Mouse (Mus musculus) adrenal gland, postnatal 10 days (tissue): Measurements from ENCODE around the gene Cryba4. TPM values are rescaled to one million over a fixed set of nuclear protein-coding genes. Genes with fewer than 3 reads are reported as not detected.

Source experiments
- DNase-seq: peaks from one replicate; pipeline ENCODE4 v3.0.0; 2021; ENCODE audit warnings: mixed read lengths
- total RNA-seq, 2 experiments: library from RNA; stranded (reverse); gene quantifications; 2 replicates each; pipeline ENCODE4 v1.2.3; 2021

Gene Cryba4
- total RNA-seq, 2 experiments from 2014 or later, result 7.9 to 17.4 TPM

GRCm38 (mm10) chr5:112199656-112200055 lies 52.7 kb downstream of the Cryba4 start:
- DNase-seq, result no peak

Other genes starting within 250 kb of the Cryba4 start
- gene Crybb1, start 3.3 kb upstream of the Cryba4 start, total RNA-seq, result 1 to 10 TPM; 1.4 to 2.2 TPM
- gene Tpst2, start 24.2 kb upstream of the Cryba4 start, total RNA-seq, result 100 to 1,000 TPM; 116 to 169 TPM
- 10 to 100 TPM; 28.4 to 32.3 TPM for gene Tfip11, start 73.8 kb upstream of the Cryba4 start, total RNA-seq
- gene Srrd, start 90.5 kb upstream of the Cryba4 start, total RNA-seq, result 10 to 100 TPM; 15.7 to 25.8 TPM
- gene Hps4, start 90.6 kb upstream of the Cryba4 start, total RNA-seq, result 10 to 100 TPM; 25.7 to 29.6 TPM
- gene Gm6583, start 103.5 kb upstream of the Cryba4 start, total RNA-seq, result under 1 TPM; 0.15 to 0.18 TPM
- gene Asphd2, start 142.3 kb upstream of the Cryba4 start, total RNA-seq, result 1 to 10 TPM; 3.4 to 4.8 TPM
- not detected for gene Gm6588, start 196.9 kb upstream of the Cryba4 start, total RNA-seq